Mouse (Mus musculus): ENCODE results near the gene Pan3.

The Pan3 gene

GRCm38 (mm10) chr5:147565444-147565843 is 135.5 kb downstream of the Pan3 start:
- DNase-seq = no peak

GRCm38 (mm10) chr5:147566335-147566734 is 136.4 kb downstream of the Pan3 start:
- no peak for DNase-seq

- DNase-seq = no peak
These were observed 142.7 kb downstream of the Pan3 start for GRCm38 (mm10) chr5:147572695-147573094.

GRCm38 (mm10) chr5:147573555-147573954 is 143.6 kb downstream of the Pan3 start:
- no peak for DNase-seq

GRCm38 (mm10) chr5:147574517-147574916 is 144.6 kb downstream of the Pan3 start:
- DNase-seq = no peak

- DNase-seq = no peak
These were observed 147.0 kb downstream of the Pan3 start for GRCm38 (mm10) chr5:147577003-147577402.

GRCm38 (mm10) chr5:147579148-147579547 is 149.2 kb downstream of the Pan3 start:
- DNase-seq = no peak

- no peak for DNase-seq
These were observed 149.7 kb downstream of the Pan3 start for GRCm38 (mm10) chr5:147579691-147580090.

- no peak for DNase-seq
These were observed 150.2 kb downstream of the Pan3 start for GRCm38 (mm10) chr5:147580181-147580580.

- DNase-seq = peak; percentile 77
These were observed 153.8 kb downstream of the Pan3 start for GRCm38 (mm10) chr5:147583702-147584298.

GRCm38 (mm10) chr5:147584648-147585047 is 154.7 kb downstream of the Pan3 start:
- no peak for DNase-seq

GRCm38 (mm10) chr5:147585070-147585469 is 155.1 kb downstream of the Pan3 start:
- no peak for DNase-seq

- DNase-seq = no peak
These were observed 159.9 kb downstream of the Pan3 start for GRCm38 (mm10) chr5:147589814-147590213.

- DNase-seq = no peak
These were observed 167.9 kb downstream of the Pan3 start for GRCm38 (mm10) chr5:147597825-147598224.
